Mouse (Mus musculus) adrenal gland, postnatal 0 days (tissue): ENCODE results near the gene Olfr747. TPM values are rescaled to one million over a fixed set of nuclear protein-coding genes. Genes with fewer than 3 reads are reported as not detected.

Experiments
- polyA plus RNA-seq: library from polyadenylated mRNA; unstranded; fragments of >200 nt; fragmentation: Nextera tagmentation; extraction: Ambion mirVana; gene quantifications from 2 replicates; pipeline ENCODE4 v1.2.1, GENCODE M21; 2015

The Olfr747 gene
- not detected in 2 replicates for polyA plus RNA-seq

DNA sequence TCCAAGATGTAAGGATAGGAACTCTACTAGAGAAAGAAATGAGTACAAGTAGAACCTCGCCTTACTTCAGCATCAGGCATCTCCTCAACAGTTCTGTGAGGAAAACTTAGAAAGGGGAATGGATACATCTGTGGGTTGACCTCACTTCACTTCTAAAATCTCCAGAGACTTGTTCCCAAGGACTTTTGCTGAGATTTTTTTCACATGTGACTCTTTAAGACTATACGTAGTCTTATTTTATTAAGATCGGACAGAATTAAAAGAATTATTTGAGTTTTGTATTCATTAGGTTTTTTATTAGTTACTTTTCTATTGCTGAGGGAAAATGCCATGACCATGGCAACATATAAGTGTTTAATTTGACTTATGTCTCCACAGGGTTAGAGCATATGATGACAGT, at the start of gene Olfr747:
TSS of gene Olfr747 (minus strand) at position 101 of the 400 bp plus-strand sequence.

DNA sequence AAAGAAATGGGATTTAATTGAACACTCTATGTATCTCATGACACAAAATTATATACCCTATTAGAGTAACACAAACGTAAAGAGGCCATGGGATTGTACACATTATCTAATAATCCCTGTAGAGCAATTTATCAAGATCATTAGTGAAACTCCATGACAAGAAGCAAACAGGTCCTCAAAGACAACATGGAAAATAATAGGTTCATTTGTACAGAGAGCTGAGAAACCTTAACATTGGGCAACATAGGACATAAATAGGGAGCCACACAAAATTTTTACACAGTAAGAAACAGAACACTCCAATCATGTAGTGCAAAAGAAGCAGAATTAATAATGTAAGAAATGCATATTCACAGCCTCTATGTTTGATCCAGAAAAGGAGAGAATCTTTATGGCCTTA, 14.1 kb upstream of the Olfr747 start, which contains the start of gene Olfr748:
TSS of gene Olfr748 (plus strand) at position 301 of the 400 bp plus-strand sequence.

DNA sequence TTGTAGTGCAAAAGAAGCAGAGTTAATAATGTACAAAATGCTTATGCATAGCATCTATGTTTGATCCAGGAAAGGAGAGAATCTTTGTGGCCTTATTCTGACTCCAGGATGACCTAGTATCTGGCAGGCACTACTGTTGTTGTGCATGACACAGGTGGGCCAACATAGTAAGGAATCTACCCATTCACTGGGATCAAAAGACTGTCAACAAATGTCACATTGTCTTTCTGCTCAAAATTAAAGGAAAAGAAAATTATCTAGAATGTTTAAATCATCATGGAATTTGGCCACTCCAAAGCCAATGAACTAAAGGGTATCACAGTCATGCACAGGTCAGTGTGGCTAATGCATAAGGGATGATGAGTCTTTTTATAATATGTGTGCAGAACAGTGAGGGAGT, 46.2 kb downstream of the Olfr747 start, which contains the start of gene Olfr746:
TSS of gene Olfr746 (plus strand) at position 301 of the 400 bp plus-strand sequence.

DNA sequence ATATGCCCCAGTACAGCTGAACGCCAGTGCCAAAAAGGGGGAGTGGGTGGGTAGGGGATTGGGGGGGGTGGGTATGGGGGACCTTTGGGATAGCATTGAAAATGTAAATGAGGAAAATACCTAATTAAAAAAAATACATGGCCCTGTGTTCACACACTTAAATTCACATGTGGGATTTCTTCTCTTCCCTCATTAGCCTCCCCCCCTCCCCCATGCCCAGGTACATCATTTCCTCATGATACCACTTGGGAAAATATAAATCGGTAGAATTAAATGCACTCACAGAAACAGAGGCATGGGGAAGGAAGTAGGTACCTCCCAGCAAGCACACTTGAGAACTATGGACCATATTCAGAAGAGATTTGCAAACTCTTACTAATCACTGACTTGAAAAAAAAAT, 53.9 kb downstream of the Olfr747 start, which contains the start of gene Olfr745:
TSS of gene Olfr745 (plus strand) at position 301 of the 400 bp plus-strand sequence.

Other genes starting within 250 kb of the Olfr747 start
- gene Olfr740, start 247.7 kb downstream of the Olfr747 start, polyA plus RNA-seq = not detected in 2 replicates
- not detected in 2 replicates for gene Olfr741, start 220.5 kb downstream of the Olfr747 start, polyA plus RNA-seq
- gene Olfr742, start 189.6 kb downstream of the Olfr747 start, polyA plus RNA-seq = not detected in 2 replicates
- not detected in 2 replicates for gene Olfr743, start 171.4 kb downstream of the Olfr747 start, polyA plus RNA-seq
- gene Olfr744, start 78.3 kb downstream of the Olfr747 start, polyA plus RNA-seq = not detected in 2 replicates
- not detected in 2 replicates for gene Olfr745, start 53.8 kb downstream of the Olfr747 start, polyA plus RNA-seq
- gene Olfr746, start 46.1 kb downstream of the Olfr747 start, polyA plus RNA-seq = not detected in 2 replicates
- gene Olfr748, start 14.2 kb upstream of the Olfr747 start, polyA plus RNA-seq = not detected in 2 replicates
- not detected in 2 replicates for gene Olfr749, start 51.9 kb upstream of the Olfr747 start, polyA plus RNA-seq
- gene Ttc5, start 92.3 kb upstream of the Olfr747 start, polyA plus RNA-seq = 64.9 and 67.5 TPM in 2 replicates
- 0.08 TPM in 1 of 2 replicates, not detected in the other for gene Ccnb1ip1, start 114.5 kb upstream of the Olfr747 start, polyA plus RNA-seq
- 33.6 and 39.5 TPM in 2 replicates for gene Parp2, start 114.6 kb upstream of the Olfr747 start, polyA plus RNA-seq
- gene Tep1, start 177.4 kb upstream of the Olfr747 start, polyA plus RNA-seq = 9.4 and 9.5 TPM in 2 replicates
- 0.36 and 0.57 TPM in 2 replicates for gene Klhl33, start 204.3 kb upstream of the Olfr747 start, polyA plus RNA-seq
- gene Osgep, start 231.7 kb upstream of the Olfr747 start, polyA plus RNA-seq = 84.0 and 97.5 TPM in 2 replicates
- 143 and 189 TPM in 2 replicates for gene Apex1, start 231.8 kb upstream of the Olfr747 start, polyA plus RNA-seq
- gene Pip4p1, start 237.7 kb upstream of the Olfr747 start, polyA plus RNA-seq = 42.4 and 54.4 TPM in 2 replicates
- gene Pnp, start 237.9 kb upstream of the Olfr747 start, polyA plus RNA-seq = 71.4 and 77.7 TPM in 2 replicates